21 mouse cellular contexts compared by ENCODE assay signal in genomic region chr12:83760201-83760600, GRCm38 (mm10). TPM values are rescaled to one million over a fixed set of nuclear protein-coding genes. Genes with fewer than 3 reads are reported as not detected.
"Had no signal": no experiment of that assay in that cellular context is flagged by ENCODE, and none has a peak within 500 bp of the region (broad histone marks: within the 10 kb centered on the region; RNA-seq: fewer than 3 reads in every experiment).

No protein-coding gene starts in this region.

- H3K4me3 ChIP-seq: lung, embryonic 15.5 days; megakaryocyte, embryonic 14.5 days; midbrain, embryonic 13.5 days; midbrain, embryonic 15.5 days; neural tube, embryonic 12.5 days; stomach, embryonic 15.5 days had no signal

- H3K9me3 ChIP-seq: lung, embryonic 15.5 days; midbrain, embryonic 13.5 days; midbrain, embryonic 15.5 days; neural tube, embryonic 12.5 days; stomach, embryonic 15.5 days had no signal

- H3K4me2 ChIP-seq: lung, embryonic 15.5 days; midbrain, embryonic 11.5 days; midbrain, embryonic 13.5 days; midbrain, embryonic 15.5 days; neural tube, embryonic 12.5 days; stomach, embryonic 15.5 days had no signal

- ATAC-seq: liver, postnatal 0 days; lung, postnatal 0 days; midbrain, embryonic 13.5 days; midbrain, embryonic 15.5 days had no signal

- H3K27ac ChIP-seq: lung, embryonic 15.5 days; macrophage; midbrain, embryonic 13.5 days; midbrain, embryonic 15.5 days; neural tube, embryonic 12.5 days; stomach, embryonic 15.5 days; stomach, postnatal 0 days had no signal

- H3K36me3 ChIP-seq: lung, embryonic 15.5 days; midbrain, embryonic 13.5 days; midbrain, embryonic 15.5 days; neural tube, embryonic 12.5 days; stomach, embryonic 15.5 days had no signal

- DNase-seq: liver, postnatal 0 days; lung, adult 2 months; lung, postnatal 14 days; lung, postnatal 36 days; right cerebral cortex, postnatal 14 days; thymus, adult 2 months; thymus, postnatal 25 days; thymus, postnatal 4 days had no signal

- H3K9ac ChIP-seq: liver, postnatal 0 days; lung, embryonic 15.5 days; midbrain, embryonic 13.5 days; midbrain, embryonic 15.5 days; neural tube, embryonic 12.5 days; stomach, embryonic 15.5 days had no signal

- H3K27me3 ChIP-seq: lung, embryonic 15.5 days; midbrain, embryonic 15.5 days; stomach, embryonic 15.5 days had no signal

RNA-seq across cellular contexts. Expression of gene Papln, which starts 3.2 kb away (rescaled TPM):
- total RNA-seq: megakaryocyte progenitor cell, adult 5-6 weeks; monocyte, adult 5-6 weeks; neutrophil, adult 5-6 weeks had no signal
- polyA plus RNA-seq: macrophage; midbrain, embryonic 11.5 days had no signal
